Mouse (Mus musculus): Measurements from ENCODE around the gene Olfr95.

GRCm38 (mm10) chr17:37161394-37161793 lies 51.5 kb downstream of the Olfr95 start, which contains the start of gene Olfr93:
- TF ChIP-seq EP300 (IDR thresholded peaks at IDR 0.05; ENCODE audit: low read depth) (no peak), CTCF (IDR thresholded peaks at IDR 0.05; ENCODE audit: low read depth) (no peak)
